Mouse (Mus musculus) liver, embryonic 14.5 days (tissue): ENCODE results near the gene Icos. TPM values are rescaled to one million over a fixed set of nuclear protein-coding genes. Genes with fewer than 3 reads are reported as not detected.
A peak's percentile ranks its signal among the peaks of the same experiment; 100 is the strongest.

Experiments
- ATAC-seq: fragments of 200-750 bp; cut with Nextera tagmentation; 2 replicates; pipeline ENCODE4 v1.8.0; 2017; ENCODE audit warnings: moderate number of reproducible peaks, mild to moderate bottlenecking, moderate library complexity; ENCODE audit not compliant: insufficient read depth
- DNase-seq, 3 experiments: peaks; one replicate each; pipeline ENCODE4 v3.0.0-alpha.2; 2012 to 2013; ENCODE audit warnings: low read depth in 3 of 3, low spot score in 3 of 3
- H3K27ac ChIP-seq: fragments of 300-500 bp; sonication (generic); 2 replicates; pipeline ENCODE4 v1.5.1; 2014; ENCODE audit warnings: moderate library complexity, mild to moderate bottlenecking, control low read depth, inconsistent platforms
- H3K27me3 ChIP-seq: fragments of 300-500 bp; sonication (generic); 2 replicates; pipeline ENCODE4 v1.6.1; 2014; ENCODE audit warnings: mild to moderate bottlenecking, low read length, moderate library complexity; ENCODE audit not compliant: control insufficient read depth, insufficient read depth
- H3K36me3 ChIP-seq: fragments of 300-500 bp; sonication (generic); replicated peaks from 2 replicates; pipeline ENCODE4 v1.6.1; 2014; ENCODE audit warnings: low read depth; ENCODE audit not compliant: control insufficient read depth, insufficient read depth
- H3K4me1 ChIP-seq, 2 experiments: fragments of 200-500 bp in 1 of 2; fragments of 300-500 bp in 1 of 2; sonication (generic) in 1 of 2; replicated peaks; 2 replicates each; pipeline ENCODE4 v1.6.1; 2012 to 2014; ENCODE audit warnings: antibody characterized with exemption in 1 of 2, inconsistent platforms in 1 of 2, low read length in 1 of 2; ENCODE audit not compliant: control insufficient read depth in 2 of 2, insufficient read depth in 2 of 2
- H3K4me2 ChIP-seq: fragments of 300-500 bp; sonication (generic); 2 replicates; pipeline ENCODE4 v1.6.1; 2014; ENCODE audit warnings: low read depth, mild to moderate bottlenecking, control low read depth, moderate library complexity
- H3K4me3 ChIP-seq, 2 experiments: fragments of 200-500 bp in 1 of 2; fragments of 300-500 bp in 1 of 2; sonication (generic) in 1 of 2; 2 replicates each; pipeline ENCODE4 v1.5.1; 2012 to 2014; ENCODE audit warnings: low read depth in 2 of 2, low read length in 2 of 2, mild to moderate bottlenecking in 2 of 2, control low read depth in 1 of 2, inconsistent platforms in 1 of 2, moderate library complexity in 1 of 2; ENCODE audit not compliant: insufficient read depth in 1 of 2
- H3K9ac ChIP-seq: fragments of 300-500 bp; sonication (generic); replicated peaks from 2 replicates; pipeline ENCODE4 v1.6.1; 2014; ENCODE audit warnings: mild to moderate bottlenecking, control low read depth, moderate library complexity
- H3K9me3 ChIP-seq: fragments of 300-500 bp; sonication (generic); 2 replicates; pipeline ENCODE4 v1.6.1; 2016; ENCODE audit warnings: low read length, mixed read lengths; ENCODE audit not compliant: control insufficient read depth
- CTCF ChIP-seq: IDR thresholded peaks from 2 replicates; pipeline ENCODE4 v1.5.1; 2016; ENCODE audit warnings: antibody characterized with exemption, low read depth, control low read depth
- EP300 ChIP-seq: IDR thresholded peaks from 2 replicates; pipeline ENCODE4 v1.6.1; 2016; ENCODE audit warnings: antibody characterized with exemption, low read depth
- WGBS: fragments of 180-500 bp; shearing (Covaris S2); extraction: QIAGEN DNeasy Blood & Tissue Kit; methylation state at CpG from one replicate; pipeline ENCODE4 v1.1.7; 2014; ENCODE audit not compliant: insufficient replicate concordance; 5-methylcytosine and 5-hydroxymethylcytosine counted together
- polyA plus RNA-seq, 2 experiments: library from polyadenylated mRNA; depleted of rRNA in 1 of 2; stranded (reverse) in 1 of 2; unstranded in 1 of 2; fragments of >200 nt; fragmentation: Nextera tagmentation in 1 of 2; extraction: Ambion mirVana in 1 of 2; gene quantifications; 2 replicates each; pipeline versions ENCODE4 v1.2.1 to v1.2.3; 2012 to 2014

The Icos gene
- polyA plus RNA-seq, 2 experiments = 0.41 to 0.50 TPM

GRCm38 (mm10) chr1:60954759-60955158, 23.0 kb upstream of the Icos start:
- DNase-seq = no peak
- WGBS = 40% methylated on average over 2 of the region's 2 CpGs
- Histone ChIP-seq H3K27ac (no peak overlapping the region), H3K4me1 (no peaks in the 10 kb centered on the region), H3K9me3 (no peaks in the 10 kb centered on the region), H3K9ac (no peak overlapping the region), H3K4me3 (no peak overlapping the region), H3K27me3 (no peaks in the 10 kb centered on the region), H3K4me2 (no peak overlapping the region), H3K36me3 (no peaks in the 10 kb centered on the region)
- no peak for ATAC-seq
- TF ChIP-seq EP300 (no peak), CTCF (peak; percentile 53)

DNA sequence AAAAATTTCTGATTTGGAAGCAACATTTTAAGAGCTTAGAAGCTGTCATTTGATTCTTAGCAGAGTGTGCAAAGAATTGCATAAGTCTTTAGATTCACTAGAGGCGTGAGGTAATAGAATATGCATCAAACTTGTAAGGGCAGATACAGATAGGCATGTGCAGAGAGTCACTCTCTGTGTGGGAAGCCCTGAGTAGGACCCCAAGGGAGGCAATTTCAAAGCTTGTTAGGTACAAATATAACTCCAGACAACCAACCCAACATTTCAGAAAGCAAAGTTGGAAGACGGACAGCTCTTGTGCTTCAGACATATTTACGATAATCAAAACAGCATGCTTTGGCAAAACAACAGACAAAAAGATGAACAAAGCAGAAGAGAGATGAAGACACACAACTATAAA, 22.5 kb upstream of the Icos start:
- no peak for ATAC-seq
- H3K9me3 ChIP-seq = no peaks in the 10 kb centered on the region
- H3K27ac ChIP-seq = no peak overlapping the region
- H3K4me2 ChIP-seq = no peak overlapping the region
- H3K27me3 ChIP-seq = no peaks in the 10 kb centered on the region
- TF ChIP-seq CTCF = no peak
- H3K36me3 ChIP-seq = no peaks in the 10 kb centered on the region
- no peak overlapping the region for H3K4me3 ChIP-seq
- H3K9ac ChIP-seq = no peak overlapping the region
- 77% methylated on average over 3 of the region's 3 CpGs for WGBS
- no peak for DNase-seq
- H3K4me1 ChIP-seq = no peaks in the 10 kb centered on the region

- TF ChIP-seq EP300 (no peak), CTCF (no peak)
- H3K4me1 ChIP-seq = no peaks in the 10 kb centered on the region
- 57% methylated on average over 6 of the region's 6 CpGs for WGBS
Observed at GRCm38 (mm10) chr1:60956196-60956595, 21.5 kb upstream of the Icos start.

GRCm38 (mm10) chr1:60958287-60958686, 19.4 kb upstream of the Icos start:
- peak; percentile 28; the same call in 1 of the 2 replicates for TF ChIP-seq CTCF
- TF ChIP-seq EP300 = no peak
- Histone ChIP-seq H3K9me3 (no peaks in the 10 kb centered on the region), H3K36me3 (no peaks in the 10 kb centered on the region), H3K27ac (no peak overlapping the region), H3K4me3 (no peak overlapping the region), H3K4me1 (no peaks in the 10 kb centered on the region), H3K9ac (no peak overlapping the region), H3K27me3 (no peaks in the 10 kb centered on the region), H3K4me2 (no peak overlapping the region)
- ATAC-seq = no peak
- DNase-seq = no peak
- 29% methylated on average over 1 of the region's 1 CpGs for WGBS

More at GRCm38 (mm10) chr1:60956196-60956595, 21.5 kb upstream of the Icos start:
- H3K27me3 ChIP-seq = no peaks in the 10 kb centered on the region
- no peak overlapping the region for H3K4me2 ChIP-seq
- H3K9me3 ChIP-seq = no peaks in the 10 kb centered on the region
- H3K27ac ChIP-seq = no peak overlapping the region
- no peaks in the 10 kb centered on the region for H3K36me3 ChIP-seq
- DNase-seq (no peak), ATAC-seq (no peak)
- H3K9ac ChIP-seq = no peak overlapping the region
- H3K4me3 ChIP-seq = no peak overlapping the region

DNA sequence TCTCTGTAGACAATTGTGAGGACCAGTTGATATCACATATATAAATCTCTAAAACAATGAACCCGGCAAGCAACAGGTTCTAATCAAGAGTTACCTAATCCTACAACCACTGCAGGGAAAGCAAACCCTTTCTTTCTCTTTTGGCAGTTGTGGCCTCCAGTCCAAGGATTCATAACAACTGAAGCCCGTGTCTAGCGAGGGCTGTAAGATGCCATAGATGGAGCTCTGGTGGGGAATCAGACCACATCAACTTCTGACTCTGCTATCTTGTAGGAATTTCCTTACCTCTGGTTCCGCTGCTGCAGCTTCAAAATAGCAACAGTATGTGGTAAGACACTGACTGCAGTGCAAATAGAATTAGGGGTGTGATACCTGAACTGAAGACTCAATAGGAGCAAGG, 18.5 kb upstream of the Icos start:
- ATAC-seq (no peak), DNase-seq (no peak)
- Histone ChIP-seq H3K36me3 (no peaks in the 10 kb centered on the region), H3K9me3 (no peaks in the 10 kb centered on the region), H3K27ac (no peak overlapping the region), H3K4me3 (no peak overlapping the region), H3K4me1 (no peaks in the 10 kb centered on the region), H3K27me3 (no peaks in the 10 kb centered on the region), H3K4me2 (no peak overlapping the region), H3K9ac (no peak overlapping the region)
- 50% methylated on average over 4 of the region's 4 CpGs for WGBS
- no peak for TF ChIP-seq EP300
- TF ChIP-seq CTCF = no peak
